Mouse (Mus musculus) left cerebral cortex, adult 18-20 months (tissue): ENCODE measurements around the gene Dynlt1f. TPM values are rescaled to one million over a fixed set of nuclear protein-coding genes. Genes with fewer than 3 reads are reported as not detected.
A peak's percentile ranks its signal among the peaks of the same experiment; 100 is the strongest.
"Not testable (repeated sequence)": the region's sequence is repeated elsewhere in the genome, so short reads cannot be mapped to it uniquely, and the experiment has no call there.

Experiments used
- DNase-seq, 2 experiments: peaks; one replicate each; pipeline ENCODE4 v3.0.0; 2021 to 2022; ENCODE audit warnings: low spot score in 2 of 2, mixed read lengths in 1 of 2
- long read RNA-seq, 2 experiments: library from polyadenylated mRNA; stranded (forward); transcript quantifications; one replicate each; pipeline ENCODE4 v2.0.0; 2021
- total RNA-seq, 2 experiments: library from RNA; stranded (reverse); gene quantifications; 2 replicates each; pipeline ENCODE4 v1.2.3; 2021

Dynlt1f gene
- 10 to 100 TPM; 22.7 to 28.9 TPM for total RNA-seq
- long read RNA-seq, experiment 1, partial matches to known transcripts = 1 of 10 reads
- long read RNA-seq, experiment 1, other reads (novel, unspliced or antisense) = 6 of 10 reads
- long read RNA-seq, experiment 2, partial matches to known transcripts = 1 of 7 reads
- long read RNA-seq, experiment 2, other reads (novel, unspliced or antisense) = 4 of 7 reads

GRCm38 (mm10) chr17:6655567-6656281, at the start of gene Dynlt1f:
Dynlt1f (minus strand) TSS chr17:6655900.
- peak in 1 of 2 experiments; percentile 49 for DNase-seq

- DNase-seq = not testable (repeated sequence)
These were observed 47.9 kb upstream of the Dynlt1f start for GRCm38 (mm10) chr17:6703381-6704270.

GRCm38 (mm10) chr17:6702625-6703221, 47.0 kb upstream of the Dynlt1f start:
- not testable (repeated sequence) for DNase-seq

GRCm38 (mm10) chr17:6700077-6700476, 44.4 kb upstream of the Dynlt1f start:
- DNase-seq = not testable (repeated sequence)

GRCm38 (mm10) chr17:6699502-6699901, 43.8 kb upstream of the Dynlt1f start:
- DNase-seq = not testable (repeated sequence)

- DNase-seq = peak in 1 of 2 experiments; percentile 44
These were observed 41.6 kb upstream of the Dynlt1f start for GRCm38 (mm10) chr17:6697224-6697775.

GRCm38 (mm10) chr17:6696521-6696920, 40.8 kb upstream of the Dynlt1f start:
- DNase-seq = not testable (repeated sequence)

- DNase-seq = not testable (repeated sequence)
These were observed 40.0 kb upstream of the Dynlt1f start for GRCm38 (mm10) chr17:6695712-6696111.

GRCm38 (mm10) chr17:6691596-6691995, 35.9 kb upstream of the Dynlt1f start:
- DNase-seq = peak; percentile 91 to 97

- not testable (repeated sequence) for DNase-seq
These were observed 33.6 kb upstream of the Dynlt1f start for GRCm38 (mm10) chr17:6689344-6689743.

- not testable (repeated sequence) for DNase-seq
These were observed 30.7 kb upstream of the Dynlt1f start for GRCm38 (mm10) chr17:6686299-6686971.

GRCm38 (mm10) chr17:6685288-6685818, 29.7 kb upstream of the Dynlt1f start:
- not testable (repeated sequence) for DNase-seq

- DNase-seq = not testable (repeated sequence)
These were observed 29.0 kb upstream of the Dynlt1f start for GRCm38 (mm10) chr17:6684464-6685287.

GRCm38 (mm10) chr17:6683702-6684101, 28.0 kb upstream of the Dynlt1f start:
- DNase-seq = not testable (repeated sequence)

- not testable (repeated sequence) for DNase-seq
These were observed 26.0 kb upstream of the Dynlt1f start for GRCm38 (mm10) chr17:6681721-6682120.

GRCm38 (mm10) chr17:6678063-6678462, 22.4 kb upstream of the Dynlt1f start:
- DNase-seq = not testable (repeated sequence)

- not testable (repeated sequence) for DNase-seq
These were observed 18.6 kb upstream of the Dynlt1f start for GRCm38 (mm10) chr17:6674297-6674696.

- DNase-seq = not testable (repeated sequence)
These were observed 12.8 kb upstream of the Dynlt1f start for GRCm38 (mm10) chr17:6668522-6668921.

- DNase-seq = not testable (repeated sequence)
These were observed 9.7 kb upstream of the Dynlt1f start for GRCm38 (mm10) chr17:6665389-6665788.
